Mouse (Mus musculus): ENCODE results near the gene Klf9. TPM values are rescaled to one million over a fixed set of nuclear protein-coding genes. Genes with fewer than 3 reads are reported as not detected.
A peak's percentile ranks its signal among the peaks of the same experiment; 100 is the strongest.

Klf9 gene
- polyA plus RNA-seq (2012; rRNA removed) = 87.8 and 94.2 TPM in 2 replicates

DNA sequence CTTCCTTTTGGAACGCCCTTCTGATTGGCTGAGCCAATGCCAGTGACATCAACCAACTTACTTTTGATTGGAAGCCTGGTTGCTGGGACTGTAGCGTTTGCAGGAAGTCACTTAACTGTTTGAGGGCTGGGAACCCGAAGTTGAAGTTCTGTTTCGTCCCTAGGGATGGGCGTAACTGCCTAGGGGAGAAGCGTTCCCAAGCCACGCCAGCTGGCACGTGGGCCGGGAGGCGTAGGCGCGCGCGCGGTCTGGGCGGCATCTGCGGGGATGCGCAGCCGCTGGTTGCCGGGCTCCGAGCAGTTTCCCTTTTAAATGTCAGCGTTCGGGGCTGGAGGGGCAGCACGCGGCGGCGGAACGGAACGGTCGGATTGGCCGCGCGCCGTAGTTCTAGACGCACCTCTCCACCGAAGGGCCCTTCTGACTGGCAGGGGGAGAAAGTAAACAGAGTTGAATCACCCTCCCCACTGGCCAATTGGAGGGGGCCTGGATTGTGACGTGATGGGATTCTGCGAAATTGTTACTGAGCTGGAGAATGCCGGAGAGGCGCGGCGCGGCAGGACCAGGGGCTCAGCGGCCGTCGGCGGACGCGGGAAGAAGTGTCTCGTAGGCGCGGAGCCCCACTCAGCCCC is at the start of gene Klf9:
Gene Klf9 (plus strand): TSS at position 538 of the 629 bp plus-strand sequence.
- DNase-seq (ENCODE audit: extremely low spot score in 1 of 2, low spot score in 1 of 2) = peak; percentile 98

DNA sequence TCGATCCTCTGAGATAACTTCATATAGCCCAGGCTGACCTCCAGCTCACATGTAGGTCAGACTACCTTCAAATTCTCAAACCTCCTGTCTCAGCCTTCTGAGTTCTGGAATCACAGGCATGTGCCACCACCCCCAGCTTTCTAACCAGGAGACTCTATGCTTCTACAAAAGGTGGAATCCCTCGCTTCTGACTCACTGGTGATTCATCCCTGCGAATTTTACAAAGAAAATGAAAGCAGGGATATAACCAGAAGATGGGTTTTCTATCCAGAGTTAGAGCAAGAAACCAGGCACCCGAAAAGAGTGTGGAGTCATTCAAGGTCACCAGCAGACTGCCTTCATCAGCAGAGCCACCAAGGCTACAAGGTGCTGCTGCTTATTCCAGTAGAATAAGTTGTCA is 49.4 kb upstream of the Klf9 start:
- peak; percentile 74 to 84 for DNase-seq (ENCODE audit: extremely low spot score in 1 of 2, low spot score in 1 of 2)

DNA sequence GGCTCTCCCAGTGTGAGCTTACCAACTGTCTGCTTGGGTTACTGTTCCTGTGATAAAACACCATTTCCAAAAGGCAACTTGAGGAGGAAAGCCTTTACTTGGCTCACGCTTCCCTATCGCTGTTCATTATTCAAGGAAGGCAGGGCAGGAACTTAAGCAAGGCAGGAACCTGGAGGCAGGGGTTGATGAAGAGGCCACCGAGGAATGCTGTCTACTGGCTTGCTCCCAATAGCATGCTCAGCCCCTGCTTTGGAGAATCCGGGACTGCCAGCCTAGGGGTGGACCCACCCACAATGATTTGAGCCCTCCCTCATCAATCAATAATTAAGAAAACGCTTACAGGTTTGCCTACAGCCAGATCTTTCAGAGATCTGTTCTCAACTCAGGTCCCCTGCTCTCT is 47.5 kb upstream of the Klf9 start:
- no peak for DNase-seq (ENCODE audit: extremely low spot score in 1 of 2, low spot score in 1 of 2)

DNA sequence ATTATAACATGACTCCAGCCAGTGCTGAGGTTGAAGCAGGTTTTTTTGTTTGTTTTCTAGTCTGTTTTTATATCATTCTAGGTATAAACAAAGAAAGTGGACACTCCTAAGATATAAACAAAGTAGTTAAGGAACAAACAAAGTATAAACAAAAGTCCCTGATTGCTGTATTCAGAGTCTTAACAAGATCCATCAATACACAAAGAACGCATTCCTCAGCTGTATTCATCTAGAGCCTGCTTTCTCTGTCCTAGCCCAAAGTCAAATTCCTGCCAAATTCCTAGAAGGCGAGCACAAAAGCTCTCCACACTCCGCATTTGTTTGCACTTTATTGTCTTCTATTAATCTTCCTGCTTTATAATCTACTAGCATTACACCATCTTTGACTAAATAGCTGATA is 46.1 kb upstream of the Klf9 start:
- no peak for DNase-seq (ENCODE audit: extremely low spot score in 1 of 2, low spot score in 1 of 2)

DNA sequence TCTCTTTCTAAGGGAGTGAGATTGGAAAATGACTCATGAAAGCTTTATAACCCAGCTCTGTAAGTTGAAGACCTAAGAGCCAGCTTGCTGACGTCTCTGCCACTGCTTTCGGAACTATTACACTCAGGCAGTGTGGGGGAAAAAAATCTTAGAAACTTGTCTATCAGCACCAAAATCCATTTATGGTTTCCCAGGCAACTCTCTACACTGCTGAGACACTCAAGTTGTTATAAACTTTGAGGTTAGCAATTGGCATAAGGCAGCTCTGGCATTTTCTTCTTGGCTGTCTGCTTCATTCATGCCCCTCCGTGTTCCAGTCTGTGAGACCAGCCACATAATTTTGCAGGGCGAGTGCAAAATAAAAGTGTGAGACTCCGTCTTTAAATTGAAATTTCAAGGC is 34.2 kb upstream of the Klf9 start:
- DNase-seq (ENCODE audit: extremely low spot score in 1 of 2, low spot score in 1 of 2) = peak in 1 of 2 experiments; percentile 41

DNA sequence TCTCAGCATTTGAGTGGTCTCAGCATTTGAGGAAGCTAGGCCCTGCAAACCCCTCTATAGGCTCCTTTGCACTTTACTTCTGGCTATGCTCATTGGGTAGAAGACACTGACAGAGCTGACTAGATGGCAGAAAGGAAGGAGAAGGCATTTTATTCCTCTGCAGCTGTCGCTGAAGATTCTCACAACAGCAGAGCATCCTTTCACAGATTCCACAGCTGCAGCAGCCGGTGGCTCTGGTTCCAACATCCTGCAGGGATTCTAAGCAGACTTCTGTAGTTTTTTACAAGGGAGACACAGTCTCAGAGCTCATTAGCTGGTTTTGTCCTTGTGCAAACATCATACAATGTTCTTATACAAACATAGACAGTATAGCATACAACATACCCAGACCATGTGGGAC is 33.7 kb upstream of the Klf9 start:
- DNase-seq (ENCODE audit: extremely low spot score in 1 of 2, low spot score in 1 of 2) = peak in 1 of 2 experiments; percentile 32

DNA sequence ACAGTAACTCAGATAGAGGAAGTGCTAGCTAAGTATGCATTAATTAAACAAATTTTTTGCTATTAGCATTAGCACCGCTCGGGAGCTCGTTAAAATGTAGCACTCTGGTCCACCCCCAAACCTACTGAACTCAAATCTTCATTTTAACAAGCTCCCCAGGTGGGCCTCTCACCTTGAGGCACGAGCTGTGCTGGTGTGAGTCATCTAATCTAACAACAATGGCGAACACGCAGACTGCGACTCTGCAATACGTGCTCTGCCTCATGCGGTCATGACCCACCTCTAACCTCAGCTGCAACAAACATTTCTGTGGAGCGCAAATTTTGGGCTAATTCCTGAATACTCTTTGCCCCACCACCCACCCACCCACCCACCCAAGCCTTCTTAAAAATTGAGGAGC is 19.2 kb upstream of the Klf9 start:
- DNase-seq (ENCODE audit: extremely low spot score in 1 of 2, low spot score in 1 of 2) = no peak

DNA sequence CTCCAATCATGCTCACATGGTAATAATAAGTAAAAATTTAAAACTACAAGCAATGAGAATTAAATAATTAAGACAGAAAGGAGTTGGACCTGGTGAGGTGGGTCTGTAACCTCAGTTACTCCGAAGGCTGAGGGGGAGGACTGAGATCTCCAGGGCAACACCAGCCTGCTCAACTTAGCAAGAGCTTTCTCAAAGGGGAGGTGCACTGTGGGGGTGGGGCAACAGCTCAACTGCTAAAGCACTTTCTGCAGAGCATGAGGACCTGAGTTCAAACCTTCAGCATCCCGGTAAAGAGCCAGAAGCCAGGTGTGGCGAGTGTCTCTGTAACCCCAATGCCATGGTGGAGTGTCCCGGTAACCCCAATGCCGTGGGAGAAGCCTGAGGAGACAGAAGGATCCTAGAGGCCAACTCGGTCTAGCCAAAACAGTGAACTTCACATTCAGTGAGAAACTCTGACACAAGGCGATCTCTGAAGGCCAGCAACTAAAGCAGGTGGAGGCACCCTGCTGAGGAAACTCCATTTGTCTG is 16.9 kb upstream of the Klf9 start:
- DNase-seq (ENCODE audit: extremely low spot score in 1 of 2, low spot score in 1 of 2) = no peak

DNA sequence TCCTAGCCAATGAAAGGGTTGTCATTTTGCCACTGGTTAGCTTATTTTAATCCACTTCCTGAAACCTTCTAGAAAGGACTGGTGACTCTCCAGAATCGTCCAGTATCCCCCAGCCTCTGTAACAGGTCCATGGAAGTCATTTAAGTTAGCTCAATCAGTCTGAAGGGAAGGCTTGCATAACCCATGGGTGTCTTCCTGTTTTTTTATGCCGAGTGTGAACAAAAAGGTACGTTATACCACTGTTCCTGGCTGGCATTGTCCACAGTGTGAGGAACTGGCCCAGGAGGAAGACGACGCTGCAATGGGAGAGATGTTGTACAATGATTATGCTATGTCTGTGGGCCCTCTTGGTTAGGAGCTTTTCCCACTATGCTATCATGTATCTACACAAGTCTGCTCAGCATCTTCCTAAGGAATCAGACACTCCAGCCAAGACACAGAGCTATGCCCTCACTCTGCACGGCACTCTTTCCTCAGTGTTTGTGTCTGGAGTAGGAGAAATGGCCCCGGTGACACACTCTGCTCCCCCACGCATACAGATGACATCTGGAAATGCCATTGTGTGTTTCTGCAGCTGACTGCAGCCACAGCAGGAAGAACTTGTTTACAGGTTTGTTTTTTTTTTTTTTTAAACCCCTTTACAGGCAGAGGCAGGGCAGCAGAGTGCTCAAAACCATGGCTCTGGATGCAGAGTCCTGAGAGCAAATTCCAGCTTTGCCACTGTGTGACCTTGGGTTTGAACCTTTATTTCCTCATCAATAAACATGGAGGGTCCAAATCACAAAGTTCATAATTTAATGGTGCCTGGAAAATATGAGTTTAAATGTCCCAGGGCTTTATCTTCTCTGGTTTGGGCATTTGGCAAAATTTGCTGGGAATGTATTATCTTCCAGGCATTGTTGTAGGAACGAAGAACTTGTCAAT is 15.5 kb upstream of the Klf9 start:
- no peak for DNase-seq (ENCODE audit: extremely low spot score in 1 of 2, low spot score in 1 of 2)

DNA sequence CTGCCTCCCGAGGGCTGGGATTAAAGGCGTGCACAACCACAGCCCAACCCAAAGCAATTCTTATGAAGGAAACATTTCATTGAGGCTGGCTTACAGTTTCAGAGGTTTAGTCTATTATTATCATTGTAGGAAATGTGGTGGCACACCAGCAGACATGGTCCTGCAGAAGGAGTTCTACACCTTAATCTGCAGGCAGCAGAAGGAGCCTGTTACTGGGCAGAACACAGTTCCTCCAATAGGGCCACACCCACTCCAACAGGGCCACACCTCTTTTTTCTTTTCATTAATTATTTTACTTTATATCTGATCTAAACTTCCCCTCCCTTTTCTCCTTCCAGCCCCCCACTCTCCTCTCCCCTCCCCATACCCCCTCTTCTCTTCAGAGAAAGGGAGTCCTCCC is 11.1 kb upstream of the Klf9 start:
- DNase-seq (ENCODE audit: extremely low spot score in 1 of 2, low spot score in 1 of 2) = no peak

DNA sequence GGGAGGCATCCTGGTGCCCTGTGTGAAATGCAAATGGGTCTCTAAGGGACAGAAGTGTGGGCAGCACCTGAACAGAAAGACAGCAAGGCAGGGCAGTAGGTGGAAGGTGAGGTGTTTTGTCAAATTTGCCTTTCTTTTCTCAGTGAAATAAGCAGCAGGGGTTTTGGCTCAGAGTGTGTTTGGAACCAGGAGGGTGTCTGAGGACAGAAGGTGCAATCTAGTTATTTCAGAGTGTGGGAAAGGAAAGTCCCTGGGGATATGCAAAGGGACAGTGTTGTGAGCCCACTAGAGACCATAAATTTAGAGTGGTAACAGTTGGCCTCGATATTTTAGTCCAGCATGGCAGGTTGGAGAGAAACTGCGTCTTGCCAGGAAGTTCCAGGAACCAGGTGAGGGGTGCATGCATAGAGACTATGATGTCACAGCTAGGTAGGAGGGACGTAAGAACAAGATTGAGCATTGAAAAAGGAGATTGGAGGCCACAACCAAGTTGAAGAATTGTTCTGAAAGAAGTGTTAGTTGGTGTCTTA is 8.9 kb upstream of the Klf9 start:
- no peak for DNase-seq (ENCODE audit: extremely low spot score in 1 of 2, low spot score in 1 of 2)

DNA sequence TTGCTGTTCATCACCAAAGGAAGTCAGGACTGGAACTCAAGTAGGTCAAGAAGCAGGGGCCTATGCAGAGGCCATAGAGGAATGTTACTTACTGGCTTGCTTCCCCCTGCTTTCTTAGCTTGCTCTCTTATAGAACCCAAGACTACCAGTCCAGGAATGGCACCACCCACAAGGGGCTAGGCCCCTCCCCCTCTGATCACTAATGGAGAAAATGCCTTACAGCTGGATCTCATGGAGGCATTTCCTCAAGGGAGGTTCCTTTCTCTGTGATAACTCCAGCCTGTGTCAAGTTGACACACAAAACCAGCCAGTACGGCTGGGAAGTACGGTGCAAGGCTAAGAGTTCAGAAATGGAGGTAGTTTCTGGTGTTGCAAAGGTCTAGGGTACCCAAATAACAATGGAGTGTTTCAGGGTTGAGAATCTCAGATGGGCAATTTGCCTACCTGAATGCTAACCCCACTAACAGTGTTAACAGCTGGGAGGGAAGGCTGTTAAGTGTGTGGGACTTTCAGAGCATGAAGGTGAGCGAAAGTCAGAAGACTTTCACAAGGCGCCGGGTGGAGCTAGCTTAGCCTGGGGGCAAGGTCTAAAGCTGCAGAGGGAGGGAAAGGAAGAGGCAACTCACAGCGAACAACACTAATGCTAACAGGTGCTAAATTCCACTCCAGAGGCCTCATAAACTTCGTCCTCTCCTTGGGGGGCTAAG is 8.2 kb upstream of the Klf9 start:
- DNase-seq (ENCODE audit: extremely low spot score in 1 of 2, low spot score in 1 of 2) = no peak

DNA sequence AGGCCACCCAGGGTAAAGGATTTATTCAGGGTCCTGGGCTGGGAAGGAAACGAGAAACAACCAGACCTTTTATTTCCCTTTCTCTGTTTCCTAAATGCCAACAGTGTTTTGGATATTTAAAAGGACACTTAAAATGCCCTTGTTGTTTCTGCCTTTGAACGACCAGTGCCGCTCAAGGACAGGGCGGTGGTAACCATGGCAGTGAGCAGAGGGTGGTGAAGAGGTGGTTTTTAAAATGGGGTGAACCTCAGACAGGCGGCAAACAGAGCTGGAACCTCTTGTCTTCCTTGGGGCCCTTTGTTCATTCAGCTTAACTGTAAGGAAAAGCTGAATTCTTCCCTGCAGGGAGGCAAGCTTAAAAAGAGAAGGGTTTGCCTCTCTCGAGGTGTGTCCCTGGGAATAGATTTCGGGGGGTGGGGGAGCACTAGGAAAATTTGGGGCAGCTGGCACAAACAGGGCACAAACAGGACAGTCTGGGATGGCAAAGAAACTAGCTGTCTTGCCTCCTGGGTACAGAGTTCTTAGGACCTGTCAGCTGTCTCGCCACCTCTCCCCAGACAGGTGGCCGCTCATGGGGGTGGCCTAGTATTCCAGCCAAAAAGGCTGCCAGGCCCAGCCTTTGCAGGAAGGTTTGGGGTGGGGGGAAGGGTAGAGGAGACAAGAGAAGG is 7.5 kb upstream of the Klf9 start:
- DNase-seq (ENCODE audit: extremely low spot score in 1 of 2, low spot score in 1 of 2) = peak in 1 of 2 experiments; percentile 53

DNA sequence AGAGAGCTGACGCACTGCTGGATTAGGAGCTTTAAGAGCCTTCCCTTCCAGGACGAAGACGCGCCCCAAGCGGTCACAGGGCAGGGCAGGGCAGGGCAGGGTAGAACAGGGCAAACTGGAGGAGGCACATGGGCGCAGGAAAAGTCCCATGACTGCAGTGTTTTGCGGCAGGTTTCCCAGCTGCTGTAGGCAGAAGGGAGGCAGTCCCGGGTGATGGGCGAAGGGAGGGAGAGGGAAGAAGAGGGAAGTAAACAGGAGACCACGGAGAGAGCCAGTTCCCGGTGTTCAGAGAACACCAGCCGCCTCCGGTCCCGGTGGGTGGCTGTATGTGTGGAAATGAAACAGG is 7.0 kb upstream of the Klf9 start:
- DNase-seq (ENCODE audit: extremely low spot score in 1 of 2, low spot score in 1 of 2) = peak; percentile 86 to 87

DNA sequence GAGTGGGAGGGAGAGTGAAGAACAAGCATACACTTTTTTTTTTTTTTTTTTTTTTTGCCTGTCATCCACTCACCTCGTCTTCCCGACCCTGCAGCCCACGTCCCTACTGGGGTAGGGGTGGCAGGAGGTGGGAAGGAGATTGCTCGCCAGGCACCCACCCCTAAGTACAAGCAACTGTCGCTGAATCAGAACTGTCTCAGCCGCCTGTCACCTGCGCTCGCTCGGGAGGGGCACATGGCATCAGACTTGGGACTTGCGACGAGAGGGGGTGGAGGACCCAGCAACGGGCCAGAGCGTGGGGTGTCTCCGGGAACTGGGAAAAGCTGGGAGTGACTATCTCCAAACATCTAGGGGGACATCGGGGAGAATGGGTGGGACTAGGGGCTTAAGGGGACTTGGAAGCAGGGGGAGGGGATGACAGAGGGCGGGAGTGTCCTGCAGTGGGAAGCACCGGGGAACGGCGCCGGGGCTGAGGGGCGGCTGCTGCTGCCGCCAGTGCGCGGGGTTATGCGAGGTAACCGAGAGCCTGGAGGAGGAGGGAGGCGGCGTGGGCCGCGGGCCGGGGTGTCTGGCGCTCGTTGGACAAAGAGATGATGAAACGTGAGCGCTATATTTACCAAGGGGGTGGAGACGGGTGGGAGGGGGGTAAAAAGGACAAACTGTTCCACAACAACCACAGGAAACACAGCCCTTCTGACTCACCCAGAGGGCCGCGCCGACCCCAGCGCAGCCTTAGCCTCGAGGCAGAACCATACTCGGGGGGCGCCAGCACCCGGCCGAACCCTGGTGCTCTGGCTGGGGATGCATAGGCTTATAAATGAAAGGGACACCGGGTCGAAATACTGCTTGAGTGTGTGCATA is 6.4 kb upstream of the Klf9 start:
- peak; percentile 78 to 85 for DNase-seq (ENCODE audit: extremely low spot score in 1 of 2, low spot score in 1 of 2)

DNA sequence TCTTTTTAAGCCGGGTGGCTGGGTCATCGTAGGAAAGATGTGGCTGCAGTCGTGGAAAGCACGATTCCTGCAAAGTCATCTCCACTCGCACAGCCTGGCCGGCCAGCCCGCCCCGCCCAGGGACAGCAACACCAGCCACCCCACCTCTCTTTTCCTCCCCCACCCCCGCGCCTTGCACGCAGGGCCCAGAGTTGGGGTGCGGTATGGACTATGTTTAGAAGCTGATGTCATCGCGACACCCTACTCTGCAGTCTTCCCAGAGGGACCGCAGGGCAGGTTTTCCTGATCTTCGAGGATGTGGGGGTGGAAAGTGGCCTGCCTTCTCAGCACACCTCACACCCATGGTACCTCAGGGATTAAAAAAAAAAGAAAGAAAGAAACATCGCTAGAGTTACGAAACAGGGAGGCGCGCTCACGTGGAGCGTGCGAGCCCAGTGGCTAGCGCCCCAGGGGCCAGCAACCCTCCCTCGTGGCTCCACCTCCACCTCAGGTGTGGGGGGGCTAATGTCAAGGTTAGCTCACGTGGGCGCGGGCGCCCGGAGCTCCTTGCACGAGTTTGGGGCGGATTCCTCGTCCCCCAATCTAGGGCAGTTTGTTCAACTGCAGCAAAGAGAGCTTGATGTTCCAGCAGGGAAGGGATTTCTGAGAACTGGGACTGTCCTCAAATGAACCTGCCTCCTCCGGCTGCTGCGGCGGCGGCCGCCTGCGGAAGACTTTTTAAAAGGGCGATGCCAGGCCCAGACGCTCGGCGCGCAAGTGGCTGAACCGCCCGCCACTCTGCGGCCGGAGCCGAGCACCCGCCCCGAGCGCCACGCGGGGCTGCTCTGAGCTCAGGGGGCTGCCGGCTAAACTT is 5.5 kb upstream of the Klf9 start:
- peak; percentile 90 to 91 for DNase-seq (ENCODE audit: extremely low spot score in 1 of 2, low spot score in 1 of 2)

DNA sequence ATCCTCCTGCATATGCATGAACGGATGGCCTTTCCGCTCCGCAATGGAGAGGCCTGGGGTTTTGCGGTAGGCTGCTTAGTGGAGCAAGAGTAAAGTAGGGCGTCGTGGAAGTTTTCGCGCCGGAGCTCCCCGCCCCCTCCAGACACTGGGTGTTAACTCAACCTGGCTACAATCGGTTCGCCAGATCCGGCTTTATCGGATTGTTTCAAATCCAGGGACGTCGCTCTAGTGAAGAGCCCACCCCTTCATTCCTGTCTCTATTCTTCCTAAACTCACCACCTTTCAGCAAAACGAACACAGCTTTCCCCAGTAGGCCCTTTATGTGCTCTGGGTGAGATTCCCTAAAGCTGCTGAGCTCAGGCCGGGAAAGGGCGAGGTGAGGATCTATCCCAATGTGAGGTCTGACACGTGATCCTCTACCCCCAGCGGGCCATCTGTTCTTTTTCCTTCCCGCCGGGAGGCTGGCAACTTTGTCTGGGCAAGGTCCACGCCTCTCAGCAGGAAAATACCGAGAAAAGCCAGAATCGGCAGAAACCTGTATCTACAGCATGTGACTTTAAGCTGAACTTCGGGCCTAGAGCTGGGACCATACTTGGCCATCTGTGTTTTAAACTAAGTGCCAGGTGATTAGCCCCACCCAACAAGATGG is 4.7 kb upstream of the Klf9 start:
- peak; percentile 49 to 68 for DNase-seq (ENCODE audit: extremely low spot score in 1 of 2, low spot score in 1 of 2)

DNA sequence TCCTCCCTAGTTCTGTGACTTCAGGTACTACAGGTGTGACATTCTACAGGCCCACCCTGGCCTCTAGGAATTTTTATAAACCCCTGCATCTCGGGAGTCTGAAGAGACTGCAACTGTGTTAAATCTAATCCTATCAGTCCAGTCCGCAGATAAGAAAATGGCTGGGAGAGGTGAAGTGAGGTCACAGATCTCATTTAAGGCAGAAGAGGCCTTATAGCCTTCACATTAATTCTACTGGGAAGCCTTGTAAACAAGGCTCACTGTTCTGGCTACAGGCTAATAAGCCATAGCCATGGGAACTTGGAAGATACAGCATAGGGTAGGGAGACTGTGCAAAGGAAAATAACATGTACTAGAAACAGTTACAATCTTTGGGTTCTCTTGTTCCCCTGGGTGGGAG is 3.7 kb upstream of the Klf9 start:
- no peak for DNase-seq (ENCODE audit: extremely low spot score in 1 of 2, low spot score in 1 of 2)
